Mouse (Mus musculus) neural tube, embryonic 11.5 days (tissue): Measurements from ENCODE around the gene Slco2a1. TPM values are rescaled to one million over a fixed set of nuclear protein-coding genes. Genes with fewer than 3 reads are reported as not detected.

Source experiments
- ATAC-seq: fragments of 200-750 bp; cut with Nextera tagmentation; 2 replicates; pipeline ENCODE4 v1.8.0; 2017; ENCODE audit warnings: moderate number of reproducible peaks, mild to moderate bottlenecking, moderate TSS enrichment, moderate library complexity; ENCODE audit not compliant: insufficient read depth, low FRiP score, low TSS enrichment
- DNase-seq: peaks from one replicate; pipeline ENCODE4 v3.0.0-alpha.2; 2015; ENCODE audit warnings: low spot score
- H3K27ac ChIP-seq: fragments of 300-500 bp; sonication (generic); 2 replicates; pipeline ENCODE4 v1.5.1; 2014; ENCODE audit warnings: low read depth, mild to moderate bottlenecking, low read length
- H3K27me3 ChIP-seq: fragments of 300-500 bp; sonication (generic); 2 replicates; pipeline ENCODE4 v1.6.1; 2014; ENCODE audit warnings: mild to moderate bottlenecking, low read length, mixed read lengths; ENCODE audit not compliant: control insufficient read depth, insufficient read depth
- H3K36me3 ChIP-seq: fragments of 300-500 bp; sonication (generic); 2 replicates; pipeline ENCODE4 v1.6.1; 2014; ENCODE audit warnings: mild to moderate bottlenecking, low read length, moderate library complexity, mixed read lengths; ENCODE audit not compliant: control insufficient read depth, insufficient read depth
- H3K4me1 ChIP-seq: fragments of 300-500 bp; sonication (generic); 2 replicates; pipeline ENCODE4 v1.6.1; 2014; ENCODE audit warnings: low read length, mixed read lengths; ENCODE audit not compliant: control insufficient read depth, insufficient read depth
- H3K4me2 ChIP-seq: fragments of 300-500 bp; sonication (generic); 2 replicates; pipeline ENCODE4 v1.6.1; 2014; ENCODE audit warnings: low read depth, mild to moderate bottlenecking, moderate library complexity
- H3K4me3 ChIP-seq: fragments of 300-500 bp; sonication (generic); 2 replicates; pipeline ENCODE4 v1.5.1; 2014; ENCODE audit warnings: low read depth, low read length
- H3K9ac ChIP-seq: fragments of 300-500 bp; sonication (generic); 2 replicates; pipeline ENCODE4 v1.6.1; 2014; ENCODE audit warnings: mild to moderate bottlenecking, low read length
- H3K9me3 ChIP-seq: fragments of 300-500 bp; sonication (generic); 2 replicates; pipeline ENCODE4 v1.6.1; 2016; ENCODE audit warnings: low read length; ENCODE audit not compliant: control insufficient read depth
- WGBS: fragments of 180-500 bp; shearing (Covaris S2); extraction: QIAGEN DNeasy Blood & Tissue Kit; methylation state at CpG from one replicate; pipeline ENCODE4 v1.1.7; 2014; 5-methylcytosine and 5-hydroxymethylcytosine counted together
- polyA plus RNA-seq: library from polyadenylated mRNA; unstranded; fragments of >200 nt; fragmentation: Nextera tagmentation; extraction: Ambion mirVana; gene quantifications from 2 replicates; pipeline ENCODE4 v1.2.1, GENCODE M21; 2014

Gene Slco2a1
- polyA plus RNA-seq, 1 experiment from 2014 or later: 0.29 TPM

GRCm38 (mm10) chr9:103060551-103060950 lies 72.0 kb downstream of the Slco2a1 start:
- 88% methylated on average over 2 of the region's 2 CpGs for WGBS

GRCm38 (mm10) chr9:103061471-103062053 lies 73.0 kb downstream of the Slco2a1 start:
- WGBS: 71% methylated on average over 5 of the region's 5 CpGs
- Histone ChIP-seq H3K4me2 (no peak overlapping the region), H3K9me3 (no peaks in the 10 kb centered on the region), H3K4me1 (no peaks in the 10 kb centered on the region), H3K27ac (no peak overlapping the region), H3K9ac (no peak overlapping the region), H3K27me3 (no peaks in the 10 kb centered on the region), H3K36me3 (no peaks in the 10 kb centered on the region), H3K4me3 (no peak overlapping the region)
- ATAC-seq (no peak), DNase-seq (no peak)

More at GRCm38 (mm10) chr9:103060551-103060950, 72.0 kb downstream of the Slco2a1 start:
- H3K4me1 ChIP-seq: no peaks in the 10 kb centered on the region
- H3K36me3 ChIP-seq: no peaks in the 10 kb centered on the region
- H3K4me2 ChIP-seq: no peak overlapping the region
- H3K27me3 ChIP-seq: no peaks in the 10 kb centered on the region
- ATAC-seq (no peak), DNase-seq (no peak)
- no peak overlapping the region for H3K27ac ChIP-seq
- no peak overlapping the region for H3K4me3 ChIP-seq
- no peaks in the 10 kb centered on the region for H3K9me3 ChIP-seq
- H3K9ac ChIP-seq: no peak overlapping the region

- no peaks in the 10 kb centered on the region for H3K36me3 ChIP-seq
- DNase-seq (no peak), ATAC-seq (no peak)
- no peak overlapping the region for H3K27ac ChIP-seq
- H3K9me3 ChIP-seq: no peaks in the 10 kb centered on the region
- no peaks in the 10 kb centered on the region for H3K27me3 ChIP-seq
- WGBS: 90% methylated on average over 6 of the region's 6 CpGs
- no peak overlapping the region for H3K4me2 ChIP-seq
- no peaks in the 10 kb centered on the region for H3K4me1 ChIP-seq
- H3K4me3 ChIP-seq: no peak overlapping the region
- no peak overlapping the region for H3K9ac ChIP-seq
Measured at GRCm38 (mm10) chr9:103063591-103063990, 75.1 kb downstream of the Slco2a1 start.

- WGBS: 82% methylated on average over 8 of the region's 8 CpGs
- H3K4me2 ChIP-seq: no peak overlapping the region
- no peak for ATAC-seq
- no peaks in the 10 kb centered on the region for H3K4me1 ChIP-seq
- no peaks in the 10 kb centered on the region for H3K36me3 ChIP-seq
- H3K4me3 ChIP-seq: no peak overlapping the region
- H3K27ac ChIP-seq: no peak overlapping the region
- H3K27me3 ChIP-seq: no peaks in the 10 kb centered on the region
- no peak for DNase-seq
- H3K9ac ChIP-seq: no peak overlapping the region
- no peaks in the 10 kb centered on the region for H3K9me3 ChIP-seq
Measured at GRCm38 (mm10) chr9:103066845-103067244, 78.3 kb downstream of the Slco2a1 start.

- no peaks in the 10 kb centered on the region for H3K27me3 ChIP-seq
- WGBS: 93% methylated on average over 11 of the region's 11 CpGs
- H3K4me1 ChIP-seq: no peaks in the 10 kb centered on the region
- no peaks in the 10 kb centered on the region for H3K9me3 ChIP-seq
- no peak overlapping the region for H3K9ac ChIP-seq
- no peak for DNase-seq
- H3K36me3 ChIP-seq: no peaks in the 10 kb centered on the region
- no peak for ATAC-seq
- H3K4me2 ChIP-seq: no peak overlapping the region
- H3K27ac ChIP-seq: no peak overlapping the region
- no peak overlapping the region for H3K4me3 ChIP-seq
Measured at GRCm38 (mm10) chr9:103067651-103068050, 79.1 kb downstream of the Slco2a1 start.

GRCm38 (mm10) chr9:103068769-103069168 lies 80.3 kb downstream of the Slco2a1 start:
- no peak overlapping the region for H3K4me3 ChIP-seq
- no peak for ATAC-seq
- no peaks in the 10 kb centered on the region for H3K27me3 ChIP-seq
- no peak overlapping the region for H3K27ac ChIP-seq
- no peak for DNase-seq
- no peaks in the 10 kb centered on the region for H3K9me3 ChIP-seq
- H3K4me1 ChIP-seq: no peaks in the 10 kb centered on the region
- WGBS: 91% methylated on average over 8 of the region's 8 CpGs
- no peaks in the 10 kb centered on the region for H3K36me3 ChIP-seq
- H3K4me2 ChIP-seq: no peak overlapping the region
- H3K9ac ChIP-seq: no peak overlapping the region

- Histone ChIP-seq H3K9me3 (no peaks in the 10 kb centered on the region), H3K4me1 (no peaks in the 10 kb centered on the region), H3K4me3 (no peak overlapping the region), H3K4me2 (no peak overlapping the region), H3K27ac (no peak overlapping the region), H3K9ac (no peak overlapping the region), H3K36me3 (no peaks in the 10 kb centered on the region), H3K27me3 (no peaks in the 10 kb centered on the region)
- WGBS: 91% methylated on average over 7 of the region's 7 CpGs
- ATAC-seq: no peak
- no peak for DNase-seq
Measured at GRCm38 (mm10) chr9:103071541-103072203, 83.2 kb downstream of the Slco2a1 start.

- WGBS: 94% methylated on average over 6 of the region's 6 CpGs
- Histone ChIP-seq H3K4me1 (no peaks in the 10 kb centered on the region), H3K9me3 (no peaks in the 10 kb centered on the region), H3K36me3 (no peaks in the 10 kb centered on the region), H3K4me2 (no peak overlapping the region), H3K27ac (no peak overlapping the region), H3K9ac (no peak overlapping the region), H3K4me3 (no peak overlapping the region), H3K27me3 (no peaks in the 10 kb centered on the region)
- no peak for DNase-seq
- ATAC-seq: no peak
Measured at GRCm38 (mm10) chr9:103072204-103072599, 83.7 kb downstream of the Slco2a1 start.

- WGBS: 88% methylated on average over 11 of the region's 11 CpGs
- Histone ChIP-seq H3K4me1 (no peaks in the 10 kb centered on the region), H3K4me2 (no peak overlapping the region), H3K4me3 (no peak overlapping the region), H3K9ac (no peak overlapping the region), H3K36me3 (no peaks in the 10 kb centered on the region), H3K27ac (no peak overlapping the region), H3K27me3 (no peaks in the 10 kb centered on the region), H3K9me3 (no peaks in the 10 kb centered on the region)
- ATAC-seq (no peak), DNase-seq (no peak)
Measured at GRCm38 (mm10) chr9:103072926-103073515, 84.5 kb downstream of the Slco2a1 start.
